Mouse (Mus musculus) MEL (cell line): ENCODE results near the gene Trmu. TPM values are rescaled to one million over a fixed set of nuclear protein-coding genes. Genes with fewer than 3 reads are reported as not detected.

Experiments used
- DNase-seq: peaks from one replicate; pipeline ENCODE4 v3.0.0; 2011; ENCODE audit warnings: low read depth, low spot score
- H3K27ac ChIP-seq: 2 replicates; pipeline ENCODE4 v1.5.1; 2012; ENCODE audit warnings: low read depth, mild to moderate bottlenecking, control low read depth, low read length, moderate library complexity; ENCODE audit not compliant: control insufficient read depth
- H3K27me3 ChIP-seq, 2 experiments: fragments of 150-350 bp in 1 of 2; sonication (generic) in 1 of 2; 2 replicates each; pipeline ENCODE4 v1.6.1; 2012; ENCODE audit warnings: low read length in 2 of 2, mild to moderate bottlenecking in 2 of 2, improper control_type of control experiment in 1 of 2, moderate library complexity in 1 of 2; ENCODE audit not compliant: insufficient read depth in 2 of 2, control insufficient read depth in 1 of 2
- H3K36me3 ChIP-seq, 2 experiments: 2 replicates each; pipeline ENCODE4 v1.6.1; 2012 to 2014; ENCODE audit warnings: low read length in 2 of 2, improper control_type of control experiment in 1 of 2, inconsistent platforms in 1 of 2, mild to moderate bottlenecking in 1 of 2; ENCODE audit not compliant: insufficient read depth in 2 of 2, control insufficient read depth in 1 of 2
- H3K4me1 ChIP-seq, 2 experiments: fragments of 150-350 bp in 1 of 2; sonication (generic) in 1 of 2; 2 replicates each; pipeline ENCODE4 v1.6.1; 2012; ENCODE audit warnings: low read length in 2 of 2, improper control_type of control experiment in 1 of 2, mild to moderate bottlenecking in 1 of 2; ENCODE audit not compliant: insufficient read depth in 2 of 2, control insufficient read depth in 1 of 2
- H3K4me3 ChIP-seq, 2 experiments: fragments of 150-350 bp in 1 of 2; sonication (generic) in 1 of 2; 2 replicates each; pipeline ENCODE4 v1.5.1; 2012; ENCODE audit warnings: low read depth in 2 of 2, low read length in 2 of 2, mild to moderate bottlenecking in 2 of 2, moderate library complexity in 2 of 2, control low read depth in 1 of 2, improper control_type of control experiment in 1 of 2; ENCODE audit not compliant: control insufficient read depth in 1 of 2, insufficient read depth in 1 of 2
- H3K79me2 ChIP-seq: 2 replicates; pipeline ENCODE4 v1.6.1; 2012; ENCODE audit warnings: mild to moderate bottlenecking, low read length, moderate library complexity; ENCODE audit not compliant: control insufficient read depth, poor library complexity, insufficient read depth
- H3K9ac ChIP-seq: 2 replicates; pipeline ENCODE4 v1.6.1; 2012; ENCODE audit warnings: low read depth, mild to moderate bottlenecking, control low read depth, low read length, moderate library complexity; ENCODE audit not compliant: control insufficient read depth, poor library complexity, severe bottlenecking
- H3K9me3 ChIP-seq: fragments of 150-350 bp; sonication (generic); replicated peaks from 2 replicates; pipeline ENCODE4 v1.6.1; 2012; ENCODE audit warnings: mild to moderate bottlenecking, low read length, improper control_type of control experiment, moderate library complexity; ENCODE audit not compliant: insufficient read depth
- BHLHE40 ChIP-seq: IDR thresholded peaks from 2 replicates; pipeline ENCODE4 v1.6.1; 2012; ENCODE audit warnings: low read depth, mild to moderate bottlenecking, inconsistent platforms, low read length, improper control_type of control experiment, borderline replicate concordance
- CTCF ChIP-seq, 3 experiments: IDR thresholded peaks in 2 of 3; conservative IDR thresholded peaks in 1 of 3; 2 replicates each; pipeline ENCODE4 v1.5.1; 2011 to 2012; ENCODE audit warnings: low read length in 3 of 3, low read depth in 2 of 3, mild to moderate bottlenecking in 2 of 3, improper control_type of control experiment in 1 of 3, inconsistent platforms in 1 of 3, mixed read lengths in 1 of 3, moderate library complexity in 1 of 3; ENCODE audit not compliant: control insufficient read depth in 1 of 3, insufficient read depth in 1 of 3, poor library complexity in 1 of 3, severe bottlenecking in 1 of 3
- ELF1 ChIP-seq: IDR thresholded peaks from 2 replicates; pipeline ENCODE4 v1.6.1; 2014; ENCODE audit warnings: low read depth, mild to moderate bottlenecking, inconsistent platforms, low read length, improper control_type of control experiment, moderate library complexity
- EP300 ChIP-seq, 2 experiments: IDR thresholded peaks; 2 replicates each; pipeline ENCODE4 v1.6.1; 2011; ENCODE audit warnings: improper control_type of control experiment in 2 of 2, low read length in 2 of 2, low read depth in 1 of 2, mild to moderate bottlenecking in 1 of 2
- GABPA ChIP-seq: IDR thresholded peaks from 2 replicates; pipeline ENCODE4 v1.6.1; 2012; ENCODE audit warnings: low read depth, mild to moderate bottlenecking, inconsistent platforms, low read length, improper control_type of control experiment, moderate library complexity
- GATA1 ChIP-seq: IDR thresholded peaks from 2 replicates; pipeline ENCODE4 v1.6.1; 2011; ENCODE audit warnings: low read depth, low read length, improper control_type of control experiment
- KAT2A ChIP-seq: conservative IDR thresholded peaks from 2 replicates; pipeline ENCODE4 v1.6.1; 2012; ENCODE audit warnings: low read depth, low read length, improper control_type of control experiment, inconsistent platforms
- MAZ ChIP-seq: IDR thresholded peaks from 2 replicates; pipeline ENCODE4 v1.6.1; 2012; ENCODE audit warnings: low read depth, mild to moderate bottlenecking, inconsistent platforms, low read length, improper control_type of control experiment
- NRF1 ChIP-seq: IDR thresholded peaks from 2 replicates; pipeline ENCODE4 v1.6.1; 2014; ENCODE audit warnings: low read depth, mild to moderate bottlenecking, inconsistent platforms, low read length, improper control_type of control experiment, moderate library complexity; ENCODE audit not compliant: poor library complexity, insufficient read depth, severe bottlenecking
- POLR2A ChIP-seq, 2 experiments: IDR thresholded peaks; 2 replicates each; pipeline ENCODE4 v1.6.1; 2011 to 2012; ENCODE audit warnings: low read length in 2 of 2, mild to moderate bottlenecking in 2 of 2, control low read depth in 1 of 2, improper control_type of control experiment in 1 of 2, low read depth in 1 of 2, moderate library complexity in 1 of 2; ENCODE audit not compliant: control insufficient read depth in 1 of 2, insufficient read depth in 1 of 2, poor library complexity in 1 of 2
- RAD21 ChIP-seq: IDR thresholded peaks from 2 replicates; pipeline ENCODE4 v1.6.1; 2011; ENCODE audit warnings: mild to moderate bottlenecking, low read depth, low read length, improper control_type of control experiment
- RCOR1 ChIP-seq: IDR thresholded peaks from 2 replicates; pipeline ENCODE4 v1.6.1; 2012; ENCODE audit warnings: low read depth, mild to moderate bottlenecking, inconsistent platforms, low read length, improper control_type of control experiment
- SMC3 ChIP-seq: IDR thresholded peaks from 2 replicates; pipeline ENCODE4 v1.6.1; 2011; ENCODE audit warnings: low read depth, low read length, improper control_type of control experiment
- TBP ChIP-seq: IDR thresholded peaks from 2 replicates; pipeline ENCODE4 v1.8.0; 2011; ENCODE audit warnings: low read depth, low read length, improper control_type of control experiment
- TCF12 ChIP-seq: IDR thresholded peaks from 2 replicates; pipeline ENCODE4 v1.6.1; 2014; ENCODE audit warnings: low read depth, mild to moderate bottlenecking, inconsistent platforms, low read length, improper control_type of control experiment, moderate library complexity
- USF2 ChIP-seq, 2 experiments: IDR thresholded peaks; 2 replicates each; pipeline ENCODE4 v1.6.1; 2011 to 2012; ENCODE audit warnings: improper control_type of control experiment in 2 of 2, low read length in 2 of 2, borderline replicate concordance in 1 of 2, inconsistent platforms in 1 of 2, low read depth in 1 of 2, mild to moderate bottlenecking in 1 of 2; ENCODE audit not compliant: insufficient read depth in 1 of 2
- ZC3H11A ChIP-seq: IDR thresholded peaks from 2 replicates; pipeline ENCODE4 v1.6.1; 2012; ENCODE audit warnings: low read depth, mild to moderate bottlenecking, inconsistent platforms, low read length, improper control_type of control experiment
- ZMIZ1 ChIP-seq: IDR thresholded peaks from 2 replicates; pipeline ENCODE4 v1.6.1; 2012; ENCODE audit warnings: low read depth, mild to moderate bottlenecking, inconsistent platforms, low read length, improper control_type of control experiment, moderate library complexity
- polyA plus RNA-seq, 2 experiments: library from polyadenylated mRNA; stranded (reverse) in 1 of 2; unstranded in 1 of 2; fragments of >175 nt in 1 of 2; fragments of >200 nt in 1 of 2; gene quantifications; 2 replicates each; pipeline versions ENCODE4 v1.2.1 to v1.2.4; 2012; ENCODE audit warnings: low replicate concordance in 2 of 2, low read depth in 1 of 2; ENCODE audit not compliant: insufficient read length in 2 of 2, insufficient read depth in 1 of 2, missing spikeins in 1 of 2
- total RNA-seq: library from RNA; depleted of rRNA; stranded (reverse); fragments of 300-350 nt; gene quantifications from 2 replicates; pipeline ENCODE4 v1.2.3, GENCODE M21; 2012

Gene Trmu
- total and polyA plus RNA-seq, 3 experiments = 21.9 to 22.2 TPM; not detected in 1

DNA sequence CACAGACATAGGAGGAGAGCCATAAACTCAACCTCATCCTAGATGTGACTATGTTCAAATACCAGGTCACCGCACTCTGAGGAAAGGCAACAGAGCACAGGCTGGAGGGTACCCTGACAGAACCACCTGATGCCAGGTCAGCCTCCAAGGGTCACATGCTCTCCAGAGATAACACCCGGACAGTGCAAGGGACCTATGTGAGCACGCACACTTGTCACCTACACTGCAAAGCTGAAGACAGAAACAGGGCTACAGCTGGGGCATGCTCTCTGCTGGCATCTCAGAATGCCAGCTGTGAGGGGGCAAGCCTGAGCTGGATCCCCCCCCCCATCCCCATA lies 30.3 kb downstream of the Trmu start:
- Histone ChIP-seq H3K36me3 (no peaks in the 10 kb centered on the region), H3K9ac (no peak overlapping the region)
- no peak for TF ChIP-seq EP300 (IDR thresholded peaks at IDR 0.05; ENCODE audit: low read depth in 1 of 2, low read length in 2 of 2)
- TF ChIP-seq, all 39 proteins: peak for 0
- no peak overlapping the region for H3K4me3 ChIP-seq
- no peaks in the 10 kb centered on the region for H3K27me3 ChIP-seq
- DNase-seq = no peak
- H3K9me3 ChIP-seq = no peaks in the 10 kb centered on the region
- H3K79me2 ChIP-seq = no peaks in the 10 kb centered on the region
- H3K27ac ChIP-seq = no peak overlapping the region
- H3K4me1 ChIP-seq = peaks cover 0 to 15% of the 10 kb centered on the region in 2 experiments; a peak in 2 of 4 replicates

DNA sequence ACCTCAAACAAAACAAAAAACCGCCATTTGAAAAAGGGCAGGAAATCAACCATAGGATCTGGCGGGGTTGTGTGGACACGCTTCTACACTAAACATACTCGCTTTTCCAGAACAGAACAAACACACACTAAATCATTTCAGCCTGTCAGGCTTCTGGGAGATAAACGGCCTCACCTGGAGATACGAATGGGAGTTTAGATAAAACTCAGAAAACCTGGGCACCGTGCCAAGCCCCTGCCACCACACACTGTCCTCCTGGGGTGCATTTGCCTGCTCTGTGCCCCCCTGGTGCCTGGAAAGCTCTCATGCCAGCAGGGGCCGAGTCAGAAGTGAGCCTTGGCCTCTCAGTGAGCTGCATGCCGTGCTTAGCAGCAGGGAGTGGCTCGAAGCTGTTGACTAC lies 30.8 kb downstream of the Trmu start:
- Histone ChIP-seq H3K27ac (no peak overlapping the region), H3K36me3 (no peaks in the 10 kb centered on the region), H3K4me1 (peaks cover 0 to 15% of the 10 kb centered on the region in 2 experiments; a peak in 2 of 4 replicates), H3K27me3 (no peaks in the 10 kb centered on the region), H3K9me3 (no peaks in the 10 kb centered on the region), H3K4me3 (no peak overlapping the region), H3K9ac (no peak overlapping the region), H3K79me2 (no peaks in the 10 kb centered on the region)
- DNase-seq = peak; percentile 28
- no peak for TF ChIP-seq MAZ
- peak in 1 of 2 experiments; percentile 24; a peak in 1 of 4 replicates for TF ChIP-seq EP300 (IDR thresholded peaks at IDR 0.05; ENCODE audit: low read depth in 1 of 2, low read length in 2 of 2)
- no peak for TF ChIP-seq TBP
- TF ChIP-seq GATA1 = peak; percentile 58
- TF ChIP-seq TCF12 = 0 out of 2 replicates have a peak, but pooled peaks have one; percentile 39
- TF ChIP-seq RCOR1 = 0 out of 2 replicates have a peak, but pooled peaks have one; percentile 60

DNA sequence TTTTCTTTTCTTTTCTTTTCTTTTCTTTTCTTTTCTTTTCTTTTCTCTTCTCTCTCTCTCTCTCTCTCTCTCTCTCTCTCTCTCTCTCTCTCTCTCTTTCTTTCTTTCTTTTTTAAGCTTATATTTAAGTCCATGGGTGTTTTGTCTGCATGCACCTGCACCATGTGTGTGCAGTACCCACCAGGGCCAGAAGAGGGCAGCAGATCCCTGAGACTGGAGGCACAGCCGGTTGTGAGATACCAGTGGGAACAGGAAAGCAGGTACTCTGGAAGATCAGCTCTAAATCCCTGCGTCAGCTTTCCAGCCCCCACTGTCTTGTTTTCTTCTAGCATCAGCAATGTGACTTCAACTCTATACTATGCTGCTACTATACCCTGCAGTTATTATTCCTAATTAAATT lies 34.5 kb downstream of the Trmu start:
- no peaks in the 10 kb centered on the region for H3K79me2 ChIP-seq
- no peak overlapping the region for H3K4me3 ChIP-seq
- H3K36me3 ChIP-seq = no peaks in the 10 kb centered on the region
- H3K9me3 ChIP-seq = no peaks in the 10 kb centered on the region
- H3K9ac ChIP-seq = no peak overlapping the region
- H3K4me1 ChIP-seq = peaks cover 0 to 14% of the 10 kb centered on the region in 2 experiments; a peak in 2 of 4 replicates
- H3K27ac ChIP-seq = no peak overlapping the region
- peak; percentile 82 for DNase-seq
- TF ChIP-seq GABPA (no peak), CTCF (IDR thresholded peaks at IDR 0.05 in 2 of 3, conservative IDR thresholded peaks at IDR 0.05 in 1 of 3; ENCODE audit: control insufficient read depth in 1 of 3, insufficient read depth in 1 of 3, low read depth in 2 of 3, low read length in 3 of 3, poor library complexity in 1 of 3, severe bottlenecking in 1 of 3) (peak; percentile 65 to 74 (median 66)), TBP (no peak), BHLHE40 (no peak), ZC3H11A (peak; percentile 87), SMC3 (peak; percentile 78), NRF1 (0 out of 2 replicates have a peak, but pooled peaks have one; percentile 7), RAD21 (peak; percentile 75), ZMIZ1 (no peak), GATA1 (no peak), USF2 (IDR thresholded peaks at IDR 0.05; ENCODE audit: borderline replicate concordance in 1 of 2, insufficient read depth in 1 of 2, low read depth in 1 of 2, low read length in 2 of 2) (no peak), KAT2A (no peak), ELF1 (no peak), POLR2A (IDR thresholded peaks at IDR 0.05; ENCODE audit: control insufficient read depth in 1 of 2, insufficient read depth in 1 of 2, low read depth in 1 of 2, low read length in 2 of 2, poor library complexity in 1 of 2) (no peak)
- H3K27me3 ChIP-seq = no peaks in the 10 kb centered on the region
